Mouse (Mus musculus): ENCODE data around the gene Gcn1l1. TPM values are rescaled to one million over a fixed set of nuclear protein-coding genes. Genes with fewer than 3 reads are reported as not detected.
"Not testable (repeated sequence)": the region's sequence is repeated elsewhere in the genome, so short reads cannot be mapped to it uniquely, and the experiment has no call there.

The Gcn1l1 gene
- polyA plus RNA-seq, 1 experiment from 2014 or later: 36.3 TPM

- Histone ChIP-seq H3K27ac (no peak overlapping the region), H3K4me1 (peaks cover 30% of the 10 kb centered on the region), H3K9ac (no peak overlapping the region), H3K4me3 (no peak overlapping the region), H3K9me3 (no peaks in the 10 kb centered on the region), H3K27me3 (no peaks in the 10 kb centered on the region), H3K36me3 (peaks cover 33% of the 10 kb centered on the region), H3K4me2 (no peak overlapping the region)
- WGBS: 59% methylated on average over 10 of the region's 10 CpGs
- ATAC-seq (ENCODE audit: insufficient number of reproducible peaks, low FRiP score, low TSS enrichment, low read depth): no peak
Measured at GRCm38 (mm10) chr5:115568681-115569080, 3.6 kb downstream of the Gcn1l1 start.

- WGBS: 72% methylated on average over 11 of the region's 11 CpGs
- Histone ChIP-seq H3K4me3 (no peak overlapping the region), H3K9ac (no peak overlapping the region), H3K27me3 (no peaks in the 10 kb centered on the region), H3K9me3 (no peaks in the 10 kb centered on the region), H3K4me2 (no peak overlapping the region), H3K27ac (peak overlapping the region; percentile 22; the same call in 1 of the 2 replicates), H3K4me1 (peaks cover 28% of the 10 kb centered on the region), H3K36me3 (peaks cover 34% of the 10 kb centered on the region)
- ATAC-seq (ENCODE audit: insufficient number of reproducible peaks, low FRiP score, low TSS enrichment, low read depth): no peak
Measured at GRCm38 (mm10) chr5:115569308-115569707, 4.3 kb downstream of the Gcn1l1 start.

GRCm38 (mm10) chr5:115569721-115570120, 4.7 kb downstream of the Gcn1l1 start:
- Histone ChIP-seq H3K4me2 (no peak overlapping the region), H3K4me1 (peaks cover 29% of the 10 kb centered on the region), H3K36me3 (peaks cover 38% of the 10 kb centered on the region), H3K27ac (peak overlapping the region; percentile 22; the same call in 1 of the 2 replicates), H3K27me3 (no peaks in the 10 kb centered on the region), H3K9ac (no peak overlapping the region), H3K9me3 (no peaks in the 10 kb centered on the region), H3K4me3 (no peak overlapping the region)
- WGBS: 79% methylated on average over 4 of the region's 4 CpGs
- ATAC-seq (ENCODE audit: insufficient number of reproducible peaks, low FRiP score, low TSS enrichment, low read depth): no peak

GRCm38 (mm10) chr5:115571086-115571485, 6.0 kb downstream of the Gcn1l1 start:
- WGBS: 93% methylated on average over 7 of the region's 7 CpGs
- Histone ChIP-seq H3K36me3 (peaks cover 50% of the 10 kb centered on the region), H3K4me2 (no peak overlapping the region), H3K9ac (no peak overlapping the region), H3K27ac (no peak overlapping the region), H3K4me1 (peaks cover 26% of the 10 kb centered on the region), H3K9me3 (no peaks in the 10 kb centered on the region), H3K27me3 (no peaks in the 10 kb centered on the region), H3K4me3 (no peak overlapping the region)
- ATAC-seq (ENCODE audit: insufficient number of reproducible peaks, low FRiP score, low TSS enrichment, low read depth): no peak

GRCm38 (mm10) chr5:115572679-115573535, 7.9 kb downstream of the Gcn1l1 start:
- H3K9me3 ChIP-seq: no peaks in the 10 kb centered on the region
- no peak overlapping the region for H3K9ac ChIP-seq
- no peak overlapping the region for H3K4me3 ChIP-seq
- H3K27ac ChIP-seq: peak overlapping the region; percentile 77
- no peaks in the 10 kb centered on the region for H3K27me3 ChIP-seq
- H3K4me1 ChIP-seq: peaks cover 20% of the 10 kb centered on the region
- WGBS: 50% methylated on average over 17 of the region's 17 CpGs
- ATAC-seq (ENCODE audit: insufficient number of reproducible peaks, low FRiP score, low TSS enrichment, low read depth): no peak
- H3K4me2 ChIP-seq: no peak overlapping the region
- H3K36me3 ChIP-seq: peaks cover 68% of the 10 kb centered on the region

GRCm38 (mm10) chr5:115574992-115575391, 9.9 kb downstream of the Gcn1l1 start:
- WGBS: 72% methylated on average over 8 of the region's 8 CpGs
- ATAC-seq (ENCODE audit: insufficient number of reproducible peaks, low FRiP score, low TSS enrichment, low read depth): no peak
- Histone ChIP-seq H3K9me3 (no peaks in the 10 kb centered on the region), H3K27me3 (no peaks in the 10 kb centered on the region), H3K9ac (no peak overlapping the region), H3K36me3 (peaks cover 86% of the 10 kb centered on the region), H3K4me1 (peaks cover 20% of the 10 kb centered on the region), H3K4me2 (no peak overlapping the region), H3K27ac (no peak overlapping the region; the same call in 1 of the 2 replicates), H3K4me3 (no peak overlapping the region)

- WGBS: 94% methylated on average over 4 of the region's 4 CpGs
Measured at GRCm38 (mm10) chr5:115577686-115578085, 12.6 kb downstream of the Gcn1l1 start.

GRCm38 (mm10) chr5:115578922-115579321, 13.9 kb downstream of the Gcn1l1 start:
- Histone ChIP-seq H3K4me2 (no peak overlapping the region), H3K4me3 (no peak overlapping the region), H3K9me3 (0 out of 2 replicates have a peak, but pooled peaks cover 4% of the 10 kb centered on the region), H3K27me3 (no peaks in the 10 kb centered on the region), H3K27ac (no peak overlapping the region), H3K9ac (no peak overlapping the region), H3K4me1 (peaks cover 9% of the 10 kb centered on the region; the same call in 1 of the 2 replicates), H3K36me3 (peaks cover 98% of the 10 kb centered on the region)
- no peak; the same call in 1 of the 2 replicates for ATAC-seq (ENCODE audit: insufficient number of reproducible peaks, low FRiP score, low TSS enrichment, low read depth)
- 96% methylated on average over 14 of the region's 14 CpGs for whole genome bisulfite sequencing

More at GRCm38 (mm10) chr5:115577686-115578085, 12.6 kb downstream of the Gcn1l1 start:
- H3K9ac ChIP-seq; ATAC-seq (ENCODE audit: insufficient number of reproducible peaks, low FRiP score, low TSS enrichment, low read depth); H3K4me3 ChIP-seq; H3K4me2 ChIP-seq; H3K9me3 ChIP-seq; H3K27ac ChIP-seq; H3K27me3 ChIP-seq: not testable (repeated sequence)
- peaks cover 95% of the 10 kb centered on the region for H3K36me3 ChIP-seq
- peaks cover 15% of the 10 kb centered on the region for H3K4me1 ChIP-seq

GRCm38 (mm10) chr5:115579363-115579762, 14.3 kb downstream of the Gcn1l1 start:
- Histone ChIP-seq H3K9ac (no peak overlapping the region), H3K27me3 (no peaks in the 10 kb centered on the region), H3K4me2 (no peak overlapping the region), H3K9me3 (0 out of 2 replicates have a peak, but pooled peaks cover 4% of the 10 kb centered on the region), H3K27ac (no peak overlapping the region), H3K4me1 (peaks cover 8% of the 10 kb centered on the region; the same call in 1 of the 2 replicates), H3K4me3 (no peak overlapping the region), H3K36me3 (peaks cover 98% of the 10 kb centered on the region)
- 87% methylated on average over 5 of the region's 5 CpGs for WGBS
- ATAC-seq (ENCODE audit: insufficient number of reproducible peaks, low FRiP score, low TSS enrichment, low read depth): no peak

- no peak overlapping the region for H3K4me2 ChIP-seq
- H3K36me3 ChIP-seq: peaks cover 98% of the 10 kb centered on the region
- H3K4me3 ChIP-seq: no peak overlapping the region
- no peak for ATAC-seq (ENCODE audit: insufficient number of reproducible peaks, low FRiP score, low TSS enrichment, low read depth)
- H3K27me3 ChIP-seq: no peaks in the 10 kb centered on the region
- 91% methylated on average over 14 of the region's 14 CpGs for WGBS
- H3K27ac ChIP-seq: no peak overlapping the region
- H3K9ac ChIP-seq: no peak overlapping the region
- H3K9me3 ChIP-seq: 0 out of 2 replicates have a peak, but pooled peaks cover 4% of the 10 kb centered on the region
- H3K4me1 ChIP-seq: no peaks in the 10 kb centered on the region
Measured at GRCm38 (mm10) chr5:115580229-115581001, 15.4 kb downstream of the Gcn1l1 start.

- Histone ChIP-seq H3K4me2 (no peak overlapping the region), H3K36me3 (peaks cover 99% of the 10 kb centered on the region), H3K4me1 (no peaks in the 10 kb centered on the region), H3K4me3 (no peak overlapping the region), H3K27me3 (no peaks in the 10 kb centered on the region), H3K9me3 (0 out of 2 replicates have a peak, but pooled peaks cover 4% of the 10 kb centered on the region), H3K27ac (no peak overlapping the region), H3K9ac (no peak overlapping the region)
- ATAC-seq (ENCODE audit: insufficient number of reproducible peaks, low FRiP score, low TSS enrichment, low read depth): no peak
- 92% methylated on average over 9 of the region's 9 CpGs for WGBS
Measured at GRCm38 (mm10) chr5:115581662-115582061, 16.6 kb downstream of the Gcn1l1 start.

Measured in limb, embryonic 15.5 days (tissue).